Mouse (Mus musculus) testis, adult 2 months (tissue): ENCODE results near the gene Ift88.

Experiments
- CTCF ChIP-seq: fragments of 200-500 bp; IDR thresholded peaks from 2 replicates; pipeline ENCODE4 v1.5.1; 2012; ENCODE audit warnings: low read depth, mild to moderate bottlenecking, inconsistent platforms, low read length, moderate library complexity; ENCODE audit not compliant: control insufficient read depth, insufficient read depth, insufficient replicate concordance
- POLR2A ChIP-seq: fragments of 200-500 bp; IDR thresholded peaks from 2 replicates; pipeline ENCODE4 v1.6.1; 2012; ENCODE audit warnings: low read depth, mild to moderate bottlenecking, inconsistent platforms, low read length, moderate library complexity; ENCODE audit not compliant: control insufficient read depth

DNA sequence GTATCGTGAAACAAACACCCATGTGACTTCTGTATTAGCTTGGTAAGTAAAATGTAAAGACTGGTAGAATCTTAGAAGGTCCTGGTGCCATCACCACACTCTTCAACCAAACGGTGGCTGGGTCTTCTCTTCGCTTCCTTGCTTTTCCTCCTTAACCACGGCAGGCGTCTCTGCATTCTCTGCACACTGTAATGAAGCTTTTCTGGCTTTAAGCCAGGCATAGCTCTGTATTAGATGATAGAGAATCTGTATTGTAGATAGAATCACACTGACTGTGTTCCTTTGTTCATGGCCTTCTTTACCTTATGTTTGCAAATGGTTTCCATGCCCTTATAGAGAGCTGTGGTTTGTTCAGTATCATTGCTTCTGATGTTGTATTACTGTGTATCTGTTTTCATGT, 39.0 kb downstream of the Ift88 start:
- TF ChIP-seq CTCF (no peak), POLR2A (no peak)
